Mouse (Mus musculus) heart, adult 9 months (tissue): ENCODE measurements around the gene Hist1h3d.
"Not testable (repeated sequence)": the region's sequence is repeated elsewhere in the genome, so short reads cannot be mapped to it uniquely, and the experiment has no call there.

Experiments used
- DNase-seq, 2 experiments: peaks; one replicate each; pipeline ENCODE4 v3.0.0; 2022; ENCODE audit warnings: low spot score in 2 of 2

Hist1h3d gene

DNA sequence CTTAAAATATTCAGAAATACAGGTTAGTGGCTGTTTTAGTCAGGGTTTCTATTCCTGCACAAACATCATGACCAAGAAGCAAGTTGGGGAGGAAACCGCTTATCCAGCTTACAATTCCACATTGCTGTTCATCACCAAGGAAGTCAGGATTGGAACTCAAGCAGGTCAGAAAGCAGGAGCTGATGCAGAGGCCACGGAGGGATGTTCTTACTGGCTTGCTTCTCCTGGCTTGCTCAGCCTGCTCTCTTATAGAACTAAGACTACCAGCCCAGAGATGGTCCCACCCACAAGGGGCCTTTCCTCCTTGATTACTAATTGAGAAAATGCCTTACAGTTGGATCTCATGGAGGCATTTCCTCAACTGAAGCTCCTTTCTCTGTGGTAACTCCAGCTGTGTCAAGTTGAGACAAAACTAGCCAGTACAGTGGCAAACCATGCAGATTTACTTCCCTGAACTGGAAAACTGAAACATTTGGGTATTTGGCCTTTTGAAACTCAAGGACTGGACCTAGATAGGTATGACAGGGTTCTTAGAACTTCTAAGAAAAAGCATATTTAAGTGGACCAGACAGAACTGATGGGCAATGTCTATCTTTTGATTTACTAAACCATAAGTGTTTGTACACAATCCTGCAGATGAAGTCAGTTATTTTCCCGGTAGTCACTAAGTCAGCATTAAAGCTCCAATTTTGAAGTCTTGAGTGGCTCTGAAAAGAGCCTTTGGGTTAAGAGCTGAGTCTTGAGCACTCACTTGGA lies 33.2 kb upstream of the Hist1h3d start:
- DNase-seq: not testable (repeated sequence)

- DNase-seq: peak; percentile 88 to 95
Observed at GRCm38 (mm10) chr13:23542999-23543607, 32.5 kb upstream of the Hist1h3d start, which contains the start of gene Hist1h2bh. Hist1h2bh (minus strand) TSS chr13:23543392.

- peak; percentile 91 to 95 for DNase-seq
Observed at GRCm38 (mm10) chr13:23543965-23544786, 31.4 kb upstream of the Hist1h3d start, which contains the start of gene Hist1h3f. Hist1h3f (plus strand) TSS chr13:23544052.

DNA sequence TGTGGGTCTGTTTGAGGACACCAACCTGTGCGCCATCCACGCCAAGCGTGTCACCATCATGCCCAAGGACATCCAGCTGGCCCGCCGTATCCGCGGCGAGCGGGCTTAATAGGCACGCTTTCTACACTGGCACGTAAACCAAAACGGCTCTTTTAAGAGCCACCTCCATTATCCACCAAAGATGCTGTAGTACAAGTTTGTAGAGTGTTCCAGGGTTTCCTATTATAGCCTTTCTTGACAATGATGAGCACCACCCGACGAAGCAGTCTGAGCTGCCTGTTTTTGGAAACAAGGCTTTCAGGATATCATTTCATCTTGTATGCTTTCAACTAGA lies 30.8 kb upstream of the Hist1h3d start:
- not testable (repeated sequence) for DNase-seq

DNA sequence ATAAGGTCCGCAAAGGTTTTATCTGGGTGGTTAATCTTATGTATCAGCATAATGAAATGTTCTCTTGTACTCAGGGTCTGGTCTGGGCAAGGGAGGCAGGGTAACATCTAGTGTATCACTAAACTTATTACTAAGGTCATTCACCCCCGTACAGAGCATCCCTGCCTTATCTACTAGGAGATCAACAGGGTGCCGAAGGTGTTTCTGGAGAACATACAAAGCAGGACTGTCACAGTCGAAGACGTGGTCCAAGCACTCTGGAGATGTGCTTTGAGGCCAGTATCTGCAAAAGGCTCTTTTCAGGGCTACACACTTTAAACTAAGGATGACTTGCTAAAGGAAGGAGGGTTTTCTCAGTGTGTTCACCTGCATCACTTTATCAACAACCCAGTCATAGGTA lies 28.9 kb upstream of the Hist1h3d start:
- DNase-seq: no peak

GRCm38 (mm10) chr13:23550761-23551145 lies 24.8 kb upstream of the Hist1h3d start:
- no peak for DNase-seq

DNA sequence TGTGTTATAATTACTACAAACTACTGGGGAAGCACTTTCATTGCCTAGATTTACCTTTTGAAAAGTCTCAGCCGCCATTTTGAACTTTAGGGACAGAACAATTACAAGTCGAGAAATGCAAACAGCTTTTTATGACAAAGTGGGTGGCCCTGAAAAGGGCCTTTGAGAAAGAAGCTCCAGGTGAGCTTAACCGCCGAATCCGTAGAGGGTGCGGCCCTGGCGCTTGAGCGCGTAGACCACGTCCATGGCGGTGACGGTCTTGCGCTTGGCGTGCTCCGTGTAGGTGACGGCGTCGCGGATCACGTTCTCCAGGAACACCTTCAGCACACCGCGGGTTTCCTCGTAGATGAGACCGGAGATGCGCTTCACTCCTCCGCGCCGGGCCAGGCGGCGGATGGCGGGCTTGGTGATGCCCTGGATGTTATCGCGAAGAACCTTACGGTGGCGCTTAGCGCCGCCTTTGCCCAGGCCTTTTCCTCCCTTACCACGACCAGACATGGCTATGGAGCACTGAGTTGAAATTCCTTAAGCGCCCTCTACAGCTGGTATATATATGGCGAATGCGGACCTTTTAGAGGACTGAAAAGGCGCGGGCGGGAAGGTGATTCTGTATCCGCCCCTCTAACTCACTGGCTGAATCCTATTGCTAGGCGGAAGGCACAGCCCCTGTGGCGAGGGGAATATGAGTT lies 24.3 kb upstream of the Hist1h3d start, which contains the start of gene Hist1h4f:
Gene Hist1h4f (minus strand): TSS at position 503 of the 689 bp plus-strand sequence.
- peak; percentile 81 to 85 for DNase-seq

DNA sequence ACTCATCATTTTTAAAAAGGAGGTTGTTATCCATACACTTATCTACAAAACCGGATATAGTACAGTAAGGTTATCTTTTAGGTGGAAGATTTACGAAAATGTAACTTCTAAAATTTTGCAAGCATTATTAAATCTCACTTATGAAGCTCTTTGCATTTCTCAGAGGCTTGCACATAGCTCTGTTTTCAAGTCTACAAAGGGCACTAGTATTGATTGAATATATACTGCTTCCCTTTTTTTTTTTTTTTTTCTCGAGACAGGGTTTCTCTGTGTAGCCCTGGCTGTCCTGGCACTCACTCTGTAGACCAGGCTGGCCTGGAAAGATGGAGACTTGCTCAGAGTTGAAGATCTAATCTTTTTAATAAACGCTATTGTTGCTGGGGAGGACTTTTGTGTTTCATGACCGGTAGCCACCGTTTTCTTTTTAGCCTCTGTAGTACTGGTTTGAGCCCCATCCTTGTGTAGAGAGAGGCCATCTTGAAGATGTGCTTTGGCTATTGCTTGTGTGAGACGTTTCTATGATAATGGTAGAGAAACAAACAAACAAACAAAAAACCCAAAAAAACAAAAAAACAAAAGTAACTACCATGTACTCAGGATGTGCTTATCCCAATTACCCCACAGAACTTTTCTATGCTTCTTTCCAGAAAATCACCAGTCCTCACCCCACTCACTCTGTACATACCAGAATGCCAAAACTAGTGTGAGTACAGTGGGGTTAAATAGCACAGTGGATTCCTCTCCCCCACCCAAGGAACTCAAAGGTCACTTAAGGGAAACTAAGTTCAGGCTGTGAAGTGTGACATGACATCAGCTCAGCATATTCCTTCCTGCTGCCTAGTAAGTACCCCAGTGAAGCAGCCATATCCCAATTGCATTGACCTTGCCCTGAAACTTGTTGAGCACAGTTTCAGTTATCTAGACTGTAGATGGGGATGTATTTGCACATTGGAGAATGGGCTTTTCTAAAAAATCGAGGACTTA lies 23.3 kb upstream of the Hist1h3d start:
- DNase-seq: no peak

GRCm38 (mm10) chr13:23552962-23553361 lies 22.6 kb upstream of the Hist1h3d start, which contains the start of gene Hist1h1d:
Hist1h1d (plus strand) TSS chr13:23553262.
- DNase-seq: no peak

GRCm38 (mm10) chr13:23554393-23554792 lies 21.2 kb upstream of the Hist1h3d start:
- DNase-seq: no peak

GRCm38 (mm10) chr13:23554925-23555838 lies 20.4 kb upstream of the Hist1h3d start:
- DNase-seq: peak; percentile 77

DNA sequence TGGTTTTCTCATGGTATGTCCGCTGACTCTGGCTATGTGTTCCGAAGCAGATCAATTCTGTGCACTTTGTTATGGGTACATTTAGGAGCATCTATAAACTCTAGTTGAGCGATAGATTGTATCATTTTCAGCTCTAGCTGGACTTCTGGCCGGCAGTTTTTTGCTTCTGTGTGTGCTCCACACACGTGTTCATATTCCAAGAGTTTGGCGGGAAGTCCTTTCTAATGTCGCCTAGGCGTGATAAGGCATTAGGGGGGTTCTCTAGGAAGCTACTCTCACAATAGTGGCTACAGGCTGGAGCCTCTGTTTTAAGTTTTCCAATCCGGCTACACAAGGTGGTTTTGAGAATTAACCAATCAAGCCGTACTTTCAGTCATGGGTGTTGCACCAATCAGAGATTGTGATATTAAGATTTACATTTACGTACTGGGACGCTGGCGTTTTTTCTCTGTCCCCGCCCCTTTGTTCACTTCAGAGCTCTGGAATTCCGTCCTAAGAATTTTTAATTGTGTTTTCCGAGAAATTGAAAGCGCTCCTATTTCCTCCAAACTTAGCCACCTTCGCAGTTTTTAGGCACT lies 19.6 kb upstream of the Hist1h3d start:
- peak; percentile 84 to 88 for DNase-seq

DNA sequence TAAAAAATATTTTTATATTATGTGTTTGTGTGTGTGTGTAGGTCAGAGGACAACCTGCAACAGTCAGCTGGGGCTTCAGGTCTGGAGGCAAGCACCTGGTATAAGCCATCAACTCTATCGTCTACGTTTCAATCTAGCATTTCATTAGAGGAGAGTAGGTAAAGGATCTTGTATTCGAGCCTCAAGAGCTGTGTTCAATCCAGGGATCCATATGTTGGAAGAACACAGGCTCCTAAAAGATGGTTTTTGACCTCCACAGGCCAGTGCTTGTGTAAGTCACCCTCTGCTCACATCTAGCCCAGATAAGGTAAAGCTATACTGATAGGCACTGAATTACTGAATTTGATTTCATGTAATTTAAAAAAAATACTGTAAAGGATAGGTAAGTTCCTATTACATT lies 18.7 kb upstream of the Hist1h3d start:
- no peak for DNase-seq

- not testable (repeated sequence) for DNase-seq
Observed at GRCm38 (mm10) chr13:23560699-23561098, 14.9 kb upstream of the Hist1h3d start.

GRCm38 (mm10) chr13:23561531-23561882 lies 14.1 kb upstream of the Hist1h3d start:
- DNase-seq: not testable (repeated sequence)

DNA sequence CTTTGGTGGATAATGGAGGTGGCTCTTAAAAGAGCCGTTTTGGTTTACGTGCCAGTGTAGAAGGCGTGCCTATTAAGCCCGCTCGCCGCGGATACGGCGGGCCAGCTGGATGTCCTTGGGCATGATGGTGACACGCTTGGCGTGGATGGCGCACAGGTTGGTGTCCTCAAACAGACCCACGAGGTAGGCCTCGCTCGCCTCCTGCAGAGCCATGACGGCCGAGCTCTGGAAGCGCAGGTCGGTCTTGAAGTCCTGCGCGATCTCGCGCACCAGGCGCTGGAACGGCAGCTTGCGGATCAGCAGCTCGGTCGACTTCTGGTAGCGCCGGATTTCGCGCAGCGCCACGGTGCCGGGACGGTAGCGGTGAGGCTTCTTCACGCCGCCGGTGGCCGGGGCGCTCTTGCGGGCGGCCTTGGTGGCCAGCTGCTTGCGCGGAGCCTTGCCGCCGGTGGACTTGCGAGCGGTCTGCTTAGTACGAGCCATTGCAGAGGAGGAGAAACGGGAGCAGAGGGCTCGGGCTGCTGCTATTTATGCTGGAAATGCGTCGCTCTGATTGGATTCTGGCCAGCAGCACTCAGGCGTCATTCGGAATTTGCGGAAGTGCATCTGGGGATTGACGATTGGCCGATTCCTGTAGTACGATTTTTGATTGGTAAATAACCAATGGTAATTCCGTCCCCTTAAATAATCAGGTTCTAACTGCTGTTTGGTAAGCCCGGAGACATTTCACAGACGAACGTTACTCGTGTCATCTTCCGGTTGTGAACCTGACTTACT lies 13.5 kb upstream of the Hist1h3d start, which contains the start of gene Hist1h3e:
Gene Hist1h3e (minus strand): TSS at position 487 of the 777 bp plus-strand sequence.
- DNase-seq: peak; percentile 94 to 96

- peak; percentile 55 to 70 for DNase-seq
Observed at GRCm38 (mm10) chr13:23562699-23563462, 12.7 kb upstream of the Hist1h3d start.
